Mouse (Mus musculus) midbrain, postnatal 0 days (tissue): Measurements from ENCODE around the gene 6430571L13Rik. TPM values are rescaled to one million over a fixed set of nuclear protein-coding genes. Genes with fewer than 3 reads are reported as not detected.
A peak's percentile ranks its signal among the peaks of the same experiment; 100 is the strongest.

ENCODE experiments used
- ATAC-seq: fragments of 200-750 bp; cut with Nextera tagmentation; 2 replicates; pipeline ENCODE4 v1.8.0; 2017; ENCODE audit warnings: moderate number of reproducible peaks, mild to moderate bottlenecking, moderate TSS enrichment, moderate library complexity; ENCODE audit not compliant: low FRiP score
- DNase-seq: peaks from one replicate; pipeline ENCODE4 v3.0.0-alpha.2; 2015; ENCODE audit warnings: low spot score
- H3K27ac ChIP-seq: fragments of 300-500 bp; sonication (generic); 2 replicates; pipeline ENCODE4 v1.5.1; 2014; ENCODE audit warnings: low read depth, mild to moderate bottlenecking, low read length, mixed read lengths
- H3K27me3 ChIP-seq: fragments of 300-500 bp; sonication (generic); 2 replicates; pipeline ENCODE4 v1.6.1; 2014; ENCODE audit warnings: low read length, control low read depth, mixed read lengths; ENCODE audit not compliant: insufficient read depth
- H3K36me3 ChIP-seq: fragments of 300-500 bp; sonication (generic); 2 replicates; pipeline ENCODE4 v1.6.1; 2014; ENCODE audit warnings: low read length, control low read depth, mixed read lengths; ENCODE audit not compliant: insufficient read depth
- H3K4me1 ChIP-seq: fragments of 300-500 bp; sonication (generic); 2 replicates; pipeline ENCODE4 v1.6.1; 2014; ENCODE audit warnings: mild to moderate bottlenecking, control low read depth, antibody characterized with exemption, low read length, mixed read lengths; ENCODE audit not compliant: insufficient read depth
- H3K4me2 ChIP-seq: fragments of 300-500 bp; sonication (generic); 2 replicates; pipeline ENCODE4 v1.6.1; 2014; ENCODE audit warnings: low read depth, mild to moderate bottlenecking, low read length, mixed read lengths; ENCODE audit not compliant: poor library complexity, severe bottlenecking
- H3K4me3 ChIP-seq: fragments of 300-500 bp; sonication (generic); 2 replicates; pipeline ENCODE4 v1.5.1; 2014; ENCODE audit warnings: low read depth, mild to moderate bottlenecking, low read length, moderate library complexity
- H3K9ac ChIP-seq: fragments of 300-500 bp; sonication (generic); replicated peaks from 2 replicates; pipeline ENCODE4 v1.6.1; 2014; ENCODE audit warnings: mild to moderate bottlenecking, low read length, moderate library complexity, mixed read lengths; ENCODE audit not compliant: poor library complexity, severe bottlenecking
- H3K9me3 ChIP-seq: fragments of 300-500 bp; sonication (generic); 2 replicates; pipeline ENCODE4 v1.6.1; 2016; ENCODE audit warnings: low read length, control low read depth
- CTCF ChIP-seq: IDR thresholded peaks from 2 replicates; pipeline ENCODE4 v1.5.1; 2016; ENCODE audit warnings: antibody characterized with exemption, mild to moderate bottlenecking
- WGBS: fragments of 180-500 bp; shearing (Covaris S2); extraction: QIAGEN DNeasy Blood & Tissue Kit; methylation state at CpG from one replicate; pipeline ENCODE4 v1.1.7; 2014; 5-methylcytosine and 5-hydroxymethylcytosine counted together
- polyA plus RNA-seq: library from polyadenylated mRNA; unstranded; fragments of >200 nt; fragmentation: Nextera tagmentation; extraction: Ambion mirVana; gene quantifications from 2 replicates; pipeline ENCODE4 v1.2.1, GENCODE M21; 2015
- total RNA-seq: library from RNA; depleted of rRNA; stranded (reverse); fragments of >200 nt; gene quantifications from 2 replicates; pipeline ENCODE4 v1.2.3, GENCODE M21; 2014; rRNA removed

6430571L13Rik gene
- total and polyA plus RNA-seq, 2 experiments from 2014 or later: 10.4 to 13.6 TPM

- 16% methylated on average over 13 of the region's 13 CpGs for WGBS
- ATAC-seq (no peak), DNase-seq (no peak)
- H3K27me3 ChIP-seq: no peaks in the 10 kb centered on the region
- no peaks in the 10 kb centered on the region for H3K36me3 ChIP-seq
- no peaks in the 10 kb centered on the region for H3K9me3 ChIP-seq
- no peak for TF ChIP-seq CTCF
- peak overlapping the region; percentile 94 for H3K4me2 ChIP-seq
- H3K4me1 ChIP-seq: peaks cover 23% of the 10 kb centered on the region
- peak overlapping the region; percentile 67 for H3K4me3 ChIP-seq
- H3K9ac ChIP-seq: peak overlapping the region; percentile 88
- H3K27ac ChIP-seq: peak overlapping the region; percentile 32; the same call in 1 of the 2 replicates
Observed at GRCm38 (mm10) chr9:107400666-107401285, 60.4 kb downstream of the 6430571L13Rik start.

Other genes starting within 250 kb of the 6430571L13Rik start
- 56.3 and 58.8 TPM in 2 replicates for gene Dock3, start 108.7 kb upstream of the 6430571L13Rik start, total RNA-seq
- gene Dock3, start 108.7 kb upstream of the 6430571L13Rik start, polyA plus RNA-seq: 17.7 and 20.5 TPM in 2 replicates
- 2.3 and 3.2 TPM in 2 replicates for gene Mapkapk3, start 50.7 kb upstream of the 6430571L13Rik start, total RNA-seq
- 1.3 and 2.2 TPM in 2 replicates for gene Mapkapk3, start 50.7 kb upstream of the 6430571L13Rik start, polyA plus RNA-seq
- 2.4 and 6.0 TPM in 2 replicates for gene Cish, start 44.6 kb upstream of the 6430571L13Rik start, total RNA-seq
- 6.5 and 6.7 TPM in 2 replicates for gene Cish, start 44.6 kb upstream of the 6430571L13Rik start, polyA plus RNA-seq
- gene Hemk1, start 2.3 kb upstream of the 6430571L13Rik start, total RNA-seq: 15.8 and 21.3 TPM in 2 replicates
- 15.9 and 19.4 TPM in 2 replicates for gene Hemk1, start 2.3 kb upstream of the 6430571L13Rik start, polyA plus RNA-seq
- gene Cacna2d2, start 59.0 kb downstream of the 6430571L13Rik start, total RNA-seq: 138 and 191 TPM in 2 replicates
- 8.4 and 9.0 TPM in 2 replicates for gene Cacna2d2, start 59.0 kb downstream of the 6430571L13Rik start, polyA plus RNA-seq
- gene Tmem115, start 193.3 kb downstream of the 6430571L13Rik start, total RNA-seq: 57.8 and 70.4 TPM in 2 replicates
- gene Tmem115, start 193.3 kb downstream of the 6430571L13Rik start, polyA plus RNA-seq: 51.9 and 53.6 TPM in 2 replicates
- 39.0 and 50.8 TPM in 2 replicates for gene Cyb561d2, start 201.6 kb downstream of the 6430571L13Rik start, total RNA-seq
- 50.0 and 58.1 TPM in 2 replicates for gene Cyb561d2, start 201.6 kb downstream of the 6430571L13Rik start, polyA plus RNA-seq
- gene Nprl2, start 201.6 kb downstream of the 6430571L13Rik start, total RNA-seq: 55.5 and 68.7 TPM in 2 replicates
- 60.0 and 66.5 TPM in 2 replicates for gene Nprl2, start 201.6 kb downstream of the 6430571L13Rik start, polyA plus RNA-seq
- gene Zmynd10, start 206.7 kb downstream of the 6430571L13Rik start, total RNA-seq: 3.3 and 4.2 TPM in 2 replicates
- gene Zmynd10, start 206.7 kb downstream of the 6430571L13Rik start, polyA plus RNA-seq: 4.9 and 5.0 TPM in 2 replicates
- 21.1 and 25.7 TPM in 2 replicates for gene Rassf1, start 211.0 kb downstream of the 6430571L13Rik start, total RNA-seq
- 33.4 and 36.6 TPM in 2 replicates for gene Rassf1, start 211.0 kb downstream of the 6430571L13Rik start, polyA plus RNA-seq
- gene Tusc2, start 222.7 kb downstream of the 6430571L13Rik start, total RNA-seq: 136 and 142 TPM in 2 replicates
- gene Tusc2, start 222.7 kb downstream of the 6430571L13Rik start, polyA plus RNA-seq: 132 and 137 TPM in 2 replicates
- 65.3 and 65.4 TPM in 2 replicates for gene Hyal2, start 227.3 kb downstream of the 6430571L13Rik start, total RNA-seq
- gene Hyal2, start 227.3 kb downstream of the 6430571L13Rik start, polyA plus RNA-seq: 42.7 and 47.9 TPM in 2 replicates
- gene Hyal1, start 236.3 kb downstream of the 6430571L13Rik start, total RNA-seq: 2.4 and 3.5 TPM in 2 replicates
- 2.5 and 2.9 TPM in 2 replicates for gene Hyal1, start 236.3 kb downstream of the 6430571L13Rik start, polyA plus RNA-seq
- gene Naa80, start 238.3 kb downstream of the 6430571L13Rik start, total RNA-seq: 22.7 and 35.4 TPM in 2 replicates
- 20.4 and 24.4 TPM in 2 replicates for gene Naa80, start 238.3 kb downstream of the 6430571L13Rik start, polyA plus RNA-seq
- gene Hyal3, start 240.2 kb downstream of the 6430571L13Rik start, total RNA-seq: 1.1 and 4.3 TPM in 2 replicates
- 1.8 and 2.2 TPM in 2 replicates for gene Hyal3, start 240.2 kb downstream of the 6430571L13Rik start, polyA plus RNA-seq
- gene Ifrd2, start 247.0 kb downstream of the 6430571L13Rik start, total RNA-seq: 8.4 and 8.9 TPM in 2 replicates
- gene Ifrd2, start 247.0 kb downstream of the 6430571L13Rik start, polyA plus RNA-seq: 6.5 and 7.5 TPM in 2 replicates